Mouse (Mus musculus) gastrocnemius, adult 18-20 months (tissue): ENCODE measurements around the gene Glis3. TPM values are rescaled to one million over a fixed set of nuclear protein-coding genes. Genes with fewer than 3 reads are reported as not detected.

Experiments
- DNase-seq: peaks from one replicate; pipeline ENCODE4 v3.0.0; 2021; ENCODE audit warnings: low spot score
- total RNA-seq, 2 experiments: library from RNA; stranded (reverse); gene quantifications; 2 replicates each; pipeline ENCODE4 v1.2.3; 2021

Glis3 gene
- total RNA-seq, 2 experiments from 2014 or later: 0.48 to 0.55 TPM

- no peak for DNase-seq
Measured at GRCm38 (mm10) chr19:28335890-28336289, 344.0 kb downstream of the Glis3 start.

GRCm38 (mm10) chr19:28333007-28333766 is 346.7 kb downstream of the Glis3 start:
- no peak for DNase-seq

- DNase-seq: no peak
Measured at GRCm38 (mm10) chr19:28328444-28329110, 351.3 kb downstream of the Glis3 start.

- DNase-seq: no peak
Measured at GRCm38 (mm10) chr19:28327536-28327935, 352.3 kb downstream of the Glis3 start.

GRCm38 (mm10) chr19:28306036-28306435 is 373.8 kb downstream of the Glis3 start:
- no peak for DNase-seq

GRCm38 (mm10) chr19:28305510-28305909 is 374.4 kb downstream of the Glis3 start:
- DNase-seq: no peak

GRCm38 (mm10) chr19:28302831-28303242 is 377.0 kb downstream of the Glis3 start:
- DNase-seq: no peak

GRCm38 (mm10) chr19:28300226-28300625 is 379.7 kb downstream of the Glis3 start:
- no peak for DNase-seq

GRCm38 (mm10) chr19:28299211-28299775 is 380.6 kb downstream of the Glis3 start:
- DNase-seq: no peak

GRCm38 (mm10) chr19:28298669-28299068 is 381.2 kb downstream of the Glis3 start:
- DNase-seq: no peak

- no peak for DNase-seq
Measured at GRCm38 (mm10) chr19:28291596-28291995, 388.3 kb downstream of the Glis3 start.

GRCm38 (mm10) chr19:28289457-28289856 is 390.4 kb downstream of the Glis3 start:
- no peak for DNase-seq

- no peak for DNase-seq
Measured at GRCm38 (mm10) chr19:28287431-28287830, 392.4 kb downstream of the Glis3 start.

- DNase-seq: no peak
Measured at GRCm38 (mm10) chr19:28284098-28284569, 395.7 kb downstream of the Glis3 start.

- peak; percentile 3 for DNase-seq
Measured at GRCm38 (mm10) chr19:28283241-28284097, 396.4 kb downstream of the Glis3 start.

- DNase-seq: no peak
Measured at GRCm38 (mm10) chr19:28281405-28281804, 398.5 kb downstream of the Glis3 start.

- DNase-seq: no peak
Measured at GRCm38 (mm10) chr19:28277104-28277503, 402.8 kb downstream of the Glis3 start.

GRCm38 (mm10) chr19:28274501-28274900 is 405.4 kb downstream of the Glis3 start:
- no peak for DNase-seq

GRCm38 (mm10) chr19:28273946-28274345 is 405.9 kb downstream of the Glis3 start:
- no peak for DNase-seq

GRCm38 (mm10) chr19:28266850-28267249 is 413.0 kb downstream of the Glis3 start:
- DNase-seq: no peak

GRCm38 (mm10) chr19:28265776-28266175 is 414.1 kb downstream of the Glis3 start:
- DNase-seq: no peak
